In the genomic region with DNA sequence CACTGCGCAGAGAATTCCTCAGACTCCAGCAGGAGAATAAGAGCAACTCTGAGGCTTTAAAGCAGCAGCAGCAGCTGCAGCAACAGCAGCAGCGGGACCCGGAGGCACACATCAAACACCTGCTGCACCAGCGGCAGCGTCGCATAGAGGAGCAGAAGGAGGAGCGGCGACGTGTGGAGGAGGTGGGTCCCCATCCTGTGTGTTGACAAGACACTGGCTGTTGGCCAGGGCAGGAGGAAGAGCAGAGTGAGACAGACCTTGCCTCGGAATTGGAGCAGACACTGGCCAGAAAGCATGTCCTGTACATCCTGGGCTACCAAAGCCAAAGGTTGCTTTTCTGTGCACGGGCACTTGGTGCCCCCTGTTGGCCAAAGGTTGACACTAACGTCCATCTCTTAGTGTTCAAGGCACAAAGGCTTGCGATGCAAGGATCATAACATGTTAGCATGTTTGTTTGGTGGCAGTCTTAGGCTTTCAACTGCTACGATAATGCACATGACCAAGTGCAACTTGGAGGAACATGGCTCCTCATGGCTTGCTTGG, we compare ENCODE assay signal across 8 mouse cellular contexts. TPM values are rescaled to one million over a fixed set of nuclear protein-coding genes. Genes with fewer than 3 reads are reported as not detected.
DNase-seq lines count a peak whose midpoint lies in the region; ATAC-seq lines count a peak whose summit lies in the region.

No protein-coding gene starts in this region.

- H3K9ac ChIP-seq in heart, embryonic 11.5 days (ENCODE audit: low read depth, low read length) = no peak overlapping the region
- no peak overlapping the region for H3K9ac ChIP-seq in limb, embryonic 11.5 days (ENCODE audit: low read length)
- H3K9ac ChIP-seq in neural tube, embryonic 11.5 days (ENCODE audit: low read length) = no peak overlapping the region
- no peak overlapping the region for H3K9ac ChIP-seq in stomach, embryonic 16.5 days (ENCODE audit: low read length)

- no peak overlapping the region for H3K4me2 ChIP-seq in heart, embryonic 11.5 days
- no peak overlapping the region for H3K4me2 ChIP-seq in limb, embryonic 11.5 days (ENCODE audit: low read depth, severe bottlenecking)
- H3K4me2 ChIP-seq in neural tube, embryonic 11.5 days (ENCODE audit: low read depth) = no peak overlapping the region
- H3K4me2 ChIP-seq in stomach, embryonic 16.5 days (ENCODE audit: low read depth, low read length) = no peak overlapping the region

- 54% methylated on average over 14 of the region's 14 CpGs for WGBS in heart, embryonic 11.5 days (ENCODE audit: insufficient replicate concordance)
- 66% methylated on average over 14 of the region's 14 CpGs for WGBS in limb, embryonic 11.5 days
- WGBS in neural tube, embryonic 11.5 days = 64% methylated on average over 14 of the region's 14 CpGs
- WGBS in stomach, embryonic 16.5 days = 52% methylated on average over 14 of the region's 14 CpGs

- no peaks in the 10 kb centered on the region for H3K4me1 ChIP-seq in heart, embryonic 11.5 days (ENCODE audit: control insufficient read depth, insufficient read depth, low read length)
- no peaks in the 10 kb centered on the region for H3K4me1 ChIP-seq in limb, embryonic 11.5 days (ENCODE audit: control insufficient read depth, insufficient read depth, low read length)
- H3K4me1 ChIP-seq in neural tube, embryonic 11.5 days (ENCODE audit: control insufficient read depth, insufficient read depth, low read length) = no peaks in the 10 kb centered on the region
- no peaks in the 10 kb centered on the region for H3K4me1 ChIP-seq in stomach, embryonic 16.5 days (ENCODE audit: control insufficient read depth, insufficient read depth, low read length)

- peak; percentile 78 to 88 for DNase-seq in heart, adult 18-20 months
- peak; percentile 86 for DNase-seq in brain, adult 2 months (ENCODE audit: low read depth, low spot score)
- DNase-seq in limb, embryonic 11.5 days (ENCODE audit: low spot score) = peak; percentile 80
- peak; percentile 76 for DNase-seq in neural tube, embryonic 11.5 days (ENCODE audit: low spot score)

- no peak for ATAC-seq in heart, embryonic 11.5 days (replicated peaks; ENCODE audit: insufficient number of reproducible peaks, low FRiP score, low TSS enrichment)
- peak; percentile 66 for ATAC-seq in erythroblast, adult 5-6 weeks (replicated peaks; ENCODE audit: low FRiP score, poor library complexity, severe bottlenecking)
- peak; percentile 77 for ATAC-seq in inflammation-experienced regulatory T-cells, adult 6 months
- ATAC-seq in limb, embryonic 11.5 days (ENCODE audit: insufficient number of reproducible peaks, low FRiP score, low TSS enrichment, low read depth) = no peak
- ATAC-seq in neural tube, embryonic 11.5 days (ENCODE audit: insufficient read depth, low FRiP score, low TSS enrichment) = no peak
- 0 out of 2 replicates have a peak, but pooled peaks have one; percentile 30 for ATAC-seq in stomach, embryonic 16.5 days (ENCODE audit: insufficient read depth, low FRiP score)

- H3K4me3 ChIP-seq in heart, embryonic 11.5 days (ENCODE audit: low read depth, low read length) = no peak overlapping the region
- no peak overlapping the region for H3K4me3 ChIP-seq in limb, embryonic 11.5 days (ENCODE audit: low read depth, low read length)
- H3K4me3 ChIP-seq in neural tube, embryonic 11.5 days (ENCODE audit: low read depth, low read length) = no peak overlapping the region
- H3K4me3 ChIP-seq in stomach, embryonic 16.5 days (replicated peaks; ENCODE audit: low read length) = no peak overlapping the region

- no peaks in the 10 kb centered on the region for H3K27me3 ChIP-seq in heart, embryonic 11.5 days (ENCODE audit: control insufficient read depth, insufficient read depth, low read length)
- H3K27me3 ChIP-seq in limb, embryonic 11.5 days (ENCODE audit: control insufficient read depth, insufficient read depth, low read length) = no peaks in the 10 kb centered on the region
- no peaks in the 10 kb centered on the region for H3K27me3 ChIP-seq in neural tube, embryonic 11.5 days (ENCODE audit: control insufficient read depth, insufficient read depth, low read length)
- H3K27me3 ChIP-seq in stomach, embryonic 16.5 days (ENCODE audit: control insufficient read depth, insufficient read depth, low read length) = no peaks in the 10 kb centered on the region

- no peaks in the 10 kb centered on the region for H3K9me3 ChIP-seq in heart, embryonic 11.5 days (replicated peaks; ENCODE audit: control insufficient read depth, low read length)
- H3K9me3 ChIP-seq in limb, embryonic 11.5 days (ENCODE audit: control insufficient read depth, low read length) = no peaks in the 10 kb centered on the region
- no peaks in the 10 kb centered on the region for H3K9me3 ChIP-seq in neural tube, embryonic 11.5 days (ENCODE audit: control insufficient read depth, low read length)
- no peaks in the 10 kb centered on the region for H3K9me3 ChIP-seq in stomach, embryonic 16.5 days (replicated peaks; ENCODE audit: control insufficient read depth, low read length)

- no peak overlapping the region for H3K27ac ChIP-seq in heart, embryonic 11.5 days (ENCODE audit: low read depth, low read length)
- H3K27ac ChIP-seq in limb, embryonic 11.5 days (replicated peaks; ENCODE audit: low read depth, low read length) = no peak overlapping the region
- H3K27ac ChIP-seq in neural tube, embryonic 11.5 days (ENCODE audit: low read depth, low read length) = no peak overlapping the region
- H3K27ac ChIP-seq in stomach, embryonic 16.5 days (ENCODE audit: low read length) = no peak overlapping the region

- H3K36me3 ChIP-seq in heart, embryonic 11.5 days (ENCODE audit: control insufficient read depth, insufficient read depth, low read length) = peaks cover 34% of the 10 kb centered on the region
- H3K36me3 ChIP-seq in limb, embryonic 11.5 days (ENCODE audit: control insufficient read depth, insufficient read depth, low read length) = peaks cover 23% of the 10 kb centered on the region
- peaks cover 18% of the 10 kb centered on the region for H3K36me3 ChIP-seq in neural tube, embryonic 11.5 days (ENCODE audit: control insufficient read depth, insufficient read depth, low read length)
- H3K36me3 ChIP-seq in stomach, embryonic 16.5 days (ENCODE audit: control insufficient read depth, insufficient read depth, low read length) = peaks cover 16% of the 10 kb centered on the region

RNA-seq across cellular contexts. Expression of gene 4930544D05Rik, which starts 10.6 kb away (rescaled TPM):
- total RNA-seq in heart, adult 18-20 months (2021) = not detected
- not detected in 2 replicates for polyA plus RNA-seq in heart, embryonic 11.5 days (2014; fragmentation: Nextera tagmentation; extraction: Ambion mirVana)
- not detected in 2 replicates for total RNA-seq in erythroblast, adult 5-6 weeks (2015; ENCODE audit: low replicate concordance)
- total RNA-seq in erythroblast, adult 5-6 weeks (2017; ENCODE audit: low replicate concordance) = not detected in 2 replicates
- not detected for polyA plus RNA-seq in inflammation-experienced regulatory T-cells, adult 6 months (2017; shearing (Covaris generic))
- not detected in 2 replicates for polyA plus RNA-seq in limb, embryonic 11.5 days (2014; fragmentation: Nextera tagmentation; extraction: Ambion mirVana)
- polyA plus RNA-seq in neural tube, embryonic 11.5 days (2014; fragmentation: Nextera tagmentation; extraction: Ambion mirVana) = not detected in 2 replicates
- not detected in 2 replicates for polyA plus RNA-seq in stomach, embryonic 16.5 days (2015; fragmentation: Nextera tagmentation; extraction: Ambion mirVana)

RNA-seq across cellular contexts. Expression of gene Chrne, which starts 13.9 kb away (rescaled TPM):
- not detected for total RNA-seq in heart, adult 18-20 months (2021)
- polyA plus RNA-seq in heart, embryonic 11.5 days (2014; fragmentation: Nextera tagmentation; extraction: Ambion mirVana) = not detected in 2 replicates
- not detected in 2 replicates for total RNA-seq in erythroblast, adult 5-6 weeks (2015; ENCODE audit: low replicate concordance)
- not detected in 2 replicates for total RNA-seq in erythroblast, adult 5-6 weeks (2017; ENCODE audit: low replicate concordance)
- 1 to 10 TPM in 1 of 3 experiments, under 1 TPM in 2; 0.51 to 3.0 (median 0.78) TPM for polyA plus RNA-seq in inflammation-experienced regulatory T-cells, adult 6 months (2017; shearing (Covaris generic))
- polyA plus RNA-seq in limb, embryonic 11.5 days (2014; fragmentation: Nextera tagmentation; extraction: Ambion mirVana) = not detected in 2 replicates
- polyA plus RNA-seq in neural tube, embryonic 11.5 days (2014; fragmentation: Nextera tagmentation; extraction: Ambion mirVana) = 0.41 TPM in 1 of 2 replicates, not detected in the other
- polyA plus RNA-seq in stomach, embryonic 16.5 days (2015; fragmentation: Nextera tagmentation; extraction: Ambion mirVana) = 0.37 TPM in 1 of 2 replicates, not detected in the other

RNA-seq across cellular contexts. Expression of gene Gp1ba, which starts 33.8 kb away (rescaled TPM):
- under 1 TPM; 0.21 to 0.35 TPM for total RNA-seq in heart, adult 18-20 months (2021)
- 2.6 and 5.4 TPM in 2 replicates for polyA plus RNA-seq in heart, embryonic 11.5 days (2014; fragmentation: Nextera tagmentation; extraction: Ambion mirVana)
- 0.84 TPM in 1 of 2 replicates, not detected in the other for total RNA-seq in erythroblast, adult 5-6 weeks (2015; ENCODE audit: low replicate concordance)
- 0.42 TPM in 1 of 2 replicates, not detected in the other for total RNA-seq in erythroblast, adult 5-6 weeks (2017; ENCODE audit: low replicate concordance)
- under 1 TPM; 0.17 to 0.69 (median 0.21) TPM for polyA plus RNA-seq in inflammation-experienced regulatory T-cells, adult 6 months (2017; shearing (Covaris generic))
- polyA plus RNA-seq in limb, embryonic 11.5 days (2014; fragmentation: Nextera tagmentation; extraction: Ambion mirVana) = 1.2 and 1.3 TPM in 2 replicates
- polyA plus RNA-seq in neural tube, embryonic 11.5 days (2014; fragmentation: Nextera tagmentation; extraction: Ambion mirVana) = 1.3 and 1.6 TPM in 2 replicates
- 0.16 and 0.19 TPM in 2 replicates for polyA plus RNA-seq in stomach, embryonic 16.5 days (2015; fragmentation: Nextera tagmentation; extraction: Ambion mirVana)

RNA-seq across cellular contexts. Expression of gene Rnf167, which starts 41.9 kb away (rescaled TPM):
- 10 to 100 TPM; 51.4 to 63.0 TPM for total RNA-seq in heart, adult 18-20 months (2021)
- polyA plus RNA-seq in heart, embryonic 11.5 days (2014; fragmentation: Nextera tagmentation; extraction: Ambion mirVana) = 66.8 and 76.9 TPM in 2 replicates
- total RNA-seq in erythroblast, adult 5-6 weeks (2015; ENCODE audit: low replicate concordance) = 146 and 222 TPM in 2 replicates
- total RNA-seq in erythroblast, adult 5-6 weeks (2017; ENCODE audit: low replicate concordance) = 217 and 308 TPM in 2 replicates
- 100 to 1,000 TPM; 276 to 454 (median 423) TPM for polyA plus RNA-seq in inflammation-experienced regulatory T-cells, adult 6 months (2017; shearing (Covaris generic))
- polyA plus RNA-seq in limb, embryonic 11.5 days (2014; fragmentation: Nextera tagmentation; extraction: Ambion mirVana) = 89.5 and 99.1 TPM in 2 replicates
- 86.4 and 92.9 TPM in 2 replicates for polyA plus RNA-seq in neural tube, embryonic 11.5 days (2014; fragmentation: Nextera tagmentation; extraction: Ambion mirVana)
- 104 and 111 TPM in 2 replicates for polyA plus RNA-seq in stomach, embryonic 16.5 days (2015; fragmentation: Nextera tagmentation; extraction: Ambion mirVana)

RNA-seq across cellular contexts. Expression of gene Slc25a11, which starts 42.2 kb away (rescaled TPM):
- total RNA-seq in heart, adult 18-20 months (2021) = 100 to 1,000 TPM; 619 to 711 TPM
- 221 and 245 TPM in 2 replicates for polyA plus RNA-seq in heart, embryonic 11.5 days (2014; fragmentation: Nextera tagmentation; extraction: Ambion mirVana)
- total RNA-seq in erythroblast, adult 5-6 weeks (2015; ENCODE audit: low replicate concordance) = 17.1 and 20.1 TPM in 2 replicates
- total RNA-seq in erythroblast, adult 5-6 weeks (2017; ENCODE audit: low replicate concordance) = 16.2 and 16.6 TPM in 2 replicates
- 100 to 1,000 TPM in 2 of 3 experiments, 10 to 100 TPM in 1; 85.3 to 111 (median 111) TPM for polyA plus RNA-seq in inflammation-experienced regulatory T-cells, adult 6 months (2017; shearing (Covaris generic))
- 141 and 148 TPM in 2 replicates for polyA plus RNA-seq in limb, embryonic 11.5 days (2014; fragmentation: Nextera tagmentation; extraction: Ambion mirVana)
- polyA plus RNA-seq in neural tube, embryonic 11.5 days (2014; fragmentation: Nextera tagmentation; extraction: Ambion mirVana) = 142 and 146 TPM in 2 replicates
- polyA plus RNA-seq in stomach, embryonic 16.5 days (2015; fragmentation: Nextera tagmentation; extraction: Ambion mirVana) = 163 and 169 TPM in 2 replicates

Comparison
In these comparisons a context has a peak if more than half of its experiments do, and no peak if none do; other contexts are left out.
1. ATAC-seq: peak in erythroblast, adult 5-6 weeks (single experiment), inflammation-experienced regulatory T-cells, adult 6 months (single experiment) and stomach, embryonic 16.5 days (single experiment); none in heart, embryonic 11.5 days (single experiment), limb, embryonic 11.5 days (single experiment) and neural tube, embryonic 11.5 days (single experiment).
2. Peak in every context shown above with its lines, with median percentiles within 50 percentile points of each other: DNase-seq.